In genomic region chr5:105523452-105523851, GRCm38 (mm10) we compare ENCODE assay signal across 12 mouse cellular contexts. TPM values are rescaled to one million over a fixed set of nuclear protein-coding genes. Genes with fewer than 3 reads are reported as not detected.
DNase-seq lines count a peak whose midpoint lies in the region; ATAC-seq and TF ChIP-seq lines count a peak whose summit lies in the region.
"Had no signal": no experiment of that assay in that cellular context is flagged by ENCODE, and none has a peak within 500 bp of the region (broad histone marks: within the 10 kb centered on the region; RNA-seq: fewer than 3 reads in every experiment).

No protein-coding gene starts in this region.

- no peak for TF ChIP-seq CTCF in G1E (IDR thresholded peaks at IDR 0.05; ENCODE audit: low read depth, low read length)
- TF ChIP-seq CTCF in liver, postnatal 0 days (IDR thresholded peaks at IDR 0.05; ENCODE audit: low read depth): no peak

- H3K27ac ChIP-seq in heart, embryonic 12.5 days (ENCODE audit: poor library complexity, severe bottlenecking): peak overlapping the region; percentile 83
- peak overlapping the region; percentile 52 for H3K27ac ChIP-seq in liver, postnatal 0 days (ENCODE audit: low read depth)
- H3K27ac ChIP-seq: embryonic facial prominence, embryonic 12.5 days had no signal

- peak overlapping the region; percentile 49 for H3K9ac ChIP-seq in heart, embryonic 12.5 days
- H3K9ac ChIP-seq in liver, postnatal 0 days (replicated peaks): 0 out of 2 replicates have a peak overlapping the region, but pooled peaks have one; percentile 36
- H3K9ac ChIP-seq: embryonic facial prominence, embryonic 12.5 days had no signal

- WGBS in heart, embryonic 12.5 days: 21% methylated on average over 3 of the region's 3 CpGs
- 31% methylated on average over 3 of the region's 3 CpGs for WGBS in liver, postnatal 0 days (ENCODE audit: insufficient replicate concordance)

- H3K4me2 ChIP-seq in heart, embryonic 12.5 days: peak overlapping the region; percentile 38
- peak overlapping the region; percentile 56 for H3K4me2 ChIP-seq in liver, postnatal 0 days (ENCODE audit: low read depth, low read length)
- H3K4me2 ChIP-seq: embryonic facial prominence, embryonic 12.5 days had no signal

- peak; percentile 93 for TF ChIP-seq EP300 in liver, postnatal 0 days (IDR thresholded peaks at IDR 0.05; ENCODE audit: low read depth)

- H3K36me3 ChIP-seq in erythroblast, embryonic 14.5 days (ENCODE audit: control insufficient read depth): peaks cover 63% of the 10 kb centered on the region
- peaks cover 44% of the 10 kb centered on the region for H3K36me3 ChIP-seq in G1E (replicated peaks)
- 0 out of 2 replicates have a peak, but pooled peaks cover 3% of the 10 kb centered on the region for H3K36me3 ChIP-seq in heart, embryonic 12.5 days
- H3K36me3 ChIP-seq in liver, postnatal 0 days (replicated peaks; ENCODE audit: insufficient read depth, low read length): peaks cover 8% of the 10 kb centered on the region; the same call in 1 of the 2 replicates
- H3K36me3 ChIP-seq: embryonic facial prominence, embryonic 12.5 days had no signal

- no peak for ATAC-seq in erythroblast, adult 5-6 weeks (replicated peaks; ENCODE audit: low FRiP score, poor library complexity, severe bottlenecking)
- ATAC-seq in G1E (ENCODE audit: extremely low read depth, insufficient number of reproducible peaks, low FRiP score, poor library complexity, severe bottlenecking): peak; percentile 73
- peak; percentile 70 for ATAC-seq in heart, embryonic 12.5 days (ENCODE audit: insufficient number of reproducible peaks, low FRiP score)
- 0 out of 2 replicates have a peak, but pooled peaks have one; percentile 10 for ATAC-seq in liver, postnatal 0 days

- peaks cover 94% of the 10 kb centered on the region for H3K4me1 ChIP-seq in erythroblast, embryonic 14.5 days (ENCODE audit: control insufficient read depth)
- peaks cover 86% of the 10 kb centered on the region for H3K4me1 ChIP-seq in G1E (ENCODE audit: insufficient read depth, low read depth, low read length)
- peaks cover 69% of the 10 kb centered on the region for H3K4me1 ChIP-seq in heart, embryonic 12.5 days (replicated peaks)
- H3K4me1 ChIP-seq in liver, postnatal 0 days (ENCODE audit: insufficient read depth): peaks cover 24% of the 10 kb centered on the region

- DNase-seq in G1E (ENCODE audit: low spot score): peak; percentile 63
- no peak for DNase-seq in liver, postnatal 0 days
- DNase-seq in thymus, postnatal 4 days: no peak
- no peak for DNase-seq in right cerebral cortex, adult 2 months (ENCODE audit: low spot score in 2 of 2)
- DNase-seq in ovary, adult 18-20 months (ENCODE audit: low spot score): no peak
- DNase-seq: adrenal gland, postnatal 10 days; cerebellum, adult 2 months; kidney, adult 11 months had no signal

- no peaks in the 10 kb centered on the region for H3K27me3 ChIP-seq in erythroblast, embryonic 14.5 days (ENCODE audit: control insufficient read depth)
- no peaks in the 10 kb centered on the region for H3K27me3 ChIP-seq in G1E (ENCODE audit: insufficient read depth, low read length)
- H3K27me3 ChIP-seq in heart, embryonic 12.5 days (replicated peaks): no peaks in the 10 kb centered on the region
- H3K27me3 ChIP-seq in liver, postnatal 0 days (ENCODE audit: insufficient read depth, low read length): no peaks in the 10 kb centered on the region
- H3K27me3 ChIP-seq: embryonic facial prominence, embryonic 12.5 days had no signal

- no peaks in the 10 kb centered on the region for H3K9me3 ChIP-seq in erythroblast, embryonic 14.5 days (ENCODE audit: control insufficient read depth, low read length)
- no peaks in the 10 kb centered on the region for H3K9me3 ChIP-seq in G1E (replicated peaks)
- H3K9me3 ChIP-seq in heart, embryonic 12.5 days (replicated peaks): no peaks in the 10 kb centered on the region
- H3K9me3 ChIP-seq in liver, postnatal 0 days (ENCODE audit: low read length): no peaks in the 10 kb centered on the region
- H3K9me3 ChIP-seq: embryonic facial prominence, embryonic 12.5 days had no signal

- H3K4me3 ChIP-seq in erythroblast, embryonic 14.5 days (replicated peaks): peak overlapping the region; percentile 60
- peak overlapping the region; percentile 44; the same call in 1 of the 2 replicates for H3K4me3 ChIP-seq in G1E (ENCODE audit: low read depth, low read length)
- no peak overlapping the region for H3K4me3 ChIP-seq in heart, embryonic 12.5 days
- H3K4me3 ChIP-seq in liver, postnatal 0 days (ENCODE audit: low read depth, low read length): peak overlapping the region; percentile 15; the same call in 1 of the 2 replicates
- H3K4me3 ChIP-seq: embryonic facial prominence, embryonic 12.5 days had no signal

RNA-seq across cellular contexts. Expression of gene Lrrc8c, which starts 4.3 kb away (rescaled TPM):
- polyA plus RNA-seq in erythroblast, embryonic 14.5 days (2012): 7.9 and 11.3 TPM in 2 replicates
- 16.7 and 24.6 TPM in 2 replicates for total RNA-seq in erythroblast, adult 5-6 weeks (2015; ENCODE audit: low replicate concordance)
- 5.9 and 9.4 TPM in 2 replicates for total RNA-seq in erythroblast, adult 5-6 weeks (2017; ENCODE audit: low replicate concordance)
- total RNA-seq in G1E (2014; fragmentation: Nextera tagmentation) (50.6 and 53.4 TPM in 2 replicates), G1E (2017) (7.7 and 10.1 TPM in 2 replicates)
- 70.0 and 75.7 TPM in 2 replicates for polyA plus RNA-seq in G1E (2012)
- polyA plus RNA-seq in heart, embryonic 12.5 days (2016; fragmentation: Nextera tagmentation; extraction: Ambion mirVana): 27.1 and 35.1 TPM in 2 replicates
- polyA plus RNA-seq in liver, postnatal 0 days (2015; fragmentation: Nextera tagmentation; extraction: Ambion mirVana): 8.3 and 9.8 TPM in 2 replicates
